Mouse (Mus musculus): ENCODE measurements around the gene Tex261.

DNA sequence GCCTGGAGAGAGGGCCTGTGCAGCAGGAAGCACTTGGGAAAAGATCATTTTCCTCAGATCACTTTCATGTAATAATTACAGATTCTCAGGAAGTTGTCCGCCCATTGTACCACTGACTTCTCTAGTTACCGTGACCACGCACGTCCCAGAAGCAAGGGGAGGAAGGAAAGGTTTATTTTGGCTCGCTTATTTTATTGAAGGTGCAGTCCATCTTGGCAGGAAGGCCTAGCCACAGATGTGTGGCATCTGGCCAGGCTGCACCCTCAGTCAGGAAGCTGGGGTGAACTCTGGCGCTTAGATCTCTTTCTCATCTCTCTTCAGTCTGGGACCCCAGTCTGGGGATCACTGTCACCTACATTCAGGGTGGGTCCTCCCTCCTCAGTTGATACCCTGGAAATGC, 37.0 kb downstream of the Tex261 start:
- no peak for TF ChIP-seq CTCF (IDR thresholded peaks at IDR 0.05; ENCODE audit: extremely low read depth, insufficient read length, insufficient replicate concordance, low read depth, low read length)
- TF ChIP-seq POLR2A (IDR thresholded peaks at IDR 0.05; ENCODE audit: low read depth, low read length) = no peak

All from small intestine, adult 2 months (tissue).